Mouse (Mus musculus) thymus, adult 2 months (tissue): ENCODE results near the gene Xirp2. TPM values are rescaled to one million over a fixed set of nuclear protein-coding genes. Genes with fewer than 3 reads are reported as not detected.
"Not testable (repeated sequence)": the region's sequence is repeated elsewhere in the genome, so short reads cannot be mapped to it uniquely, and the experiment has no call there.

ENCODE experiments used
- DNase-seq: peaks from one replicate; pipeline ENCODE4 v3.0.0; 2021
- H3K27ac ChIP-seq: fragments of 200-500 bp; 2 replicates; pipeline ENCODE4 v1.5.1; 2012; ENCODE audit warnings: low read length, control low read depth; ENCODE audit not compliant: control insufficient read depth, insufficient read depth
- H3K27me3 ChIP-seq: fragments of 200-500 bp; 2 replicates; pipeline ENCODE4 v1.6.1; 2012; ENCODE audit warnings: mild to moderate bottlenecking, low read length, moderate library complexity, mixed read lengths; ENCODE audit not compliant: control insufficient read depth, insufficient read depth
- H3K36me3 ChIP-seq: fragments of 200-500 bp; 2 replicates; pipeline ENCODE4 v1.6.1; 2012; ENCODE audit warnings: mild to moderate bottlenecking, low read length, moderate library complexity; ENCODE audit not compliant: control insufficient read depth, insufficient read depth
- H3K4me1 ChIP-seq: fragments of 200-500 bp; replicated peaks from 2 replicates; pipeline ENCODE4 v1.6.1; 2012; ENCODE audit warnings: low read length; ENCODE audit not compliant: control insufficient read depth, insufficient read depth
- H3K4me3 ChIP-seq: fragments of 200-500 bp; 2 replicates; pipeline ENCODE4 v1.5.1; 2012; ENCODE audit warnings: mild to moderate bottlenecking, low read length, control low read depth, moderate library complexity; ENCODE audit not compliant: control insufficient read depth, insufficient read depth
- CTCF ChIP-seq: fragments of 200-500 bp; IDR thresholded peaks from 2 replicates; pipeline ENCODE4 v1.5.1; 2012; ENCODE audit warnings: mild to moderate bottlenecking, control low read depth, low read length, moderate library complexity, borderline replicate concordance; ENCODE audit not compliant: control insufficient read depth, poor library complexity, insufficient read depth; ENCODE audit errors: extremely low read depth
- POLR2A ChIP-seq: fragments of 200-500 bp; IDR thresholded peaks from 2 replicates; pipeline ENCODE4 v1.6.1; 2012; ENCODE audit warnings: mild to moderate bottlenecking, low read length, control low read depth, moderate library complexity; ENCODE audit not compliant: control insufficient read depth, poor library complexity, insufficient read depth; ENCODE audit errors: extremely low read depth
- WGBS: fragments of 180-500 bp; shearing (Covaris S2); methylation state at CpG from one replicate; pipeline ENCODE4 v1.1.7; 2018; 5-methylcytosine and 5-hydroxymethylcytosine counted together
- polyA plus RNA-seq: library from polyadenylated mRNA; depleted of rRNA; stranded (reverse); fragments of >200 nt; gene quantifications from 2 replicates; pipeline ENCODE4 v1.2.3, GENCODE M21; 2012

The Xirp2 gene
- polyA plus RNA-seq, 1 experiment = 0.20 TPM

DNA sequence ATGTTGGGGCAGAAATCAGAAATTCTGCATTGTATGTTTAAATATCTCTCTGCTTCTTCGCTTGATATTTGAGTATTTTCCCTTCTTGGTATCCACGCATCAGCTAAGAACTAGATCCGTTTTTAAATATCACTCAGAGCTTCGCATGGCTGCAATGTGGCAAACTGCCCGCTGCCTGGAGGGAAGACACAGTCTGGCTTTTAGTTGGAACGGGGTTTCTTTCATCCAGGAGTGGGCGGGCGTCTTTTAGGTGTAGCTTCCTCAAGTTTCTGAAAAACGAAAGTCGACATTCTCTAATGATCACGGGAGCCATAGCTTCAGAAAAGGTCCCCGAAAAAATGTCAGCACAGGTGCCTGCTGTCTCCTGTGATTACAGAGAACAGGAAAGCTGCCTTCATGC is 1.4 kb downstream of the Xirp2 start:
- H3K36me3 ChIP-seq = no peaks in the 10 kb centered on the region
- no peak for DNase-seq
- 77% methylated on average over 12 of the region's 12 CpGs for WGBS
- H3K4me3 ChIP-seq = no peak overlapping the region
- H3K27me3 ChIP-seq = no peaks in the 10 kb centered on the region
- H3K27ac ChIP-seq = no peak overlapping the region
- no peaks in the 10 kb centered on the region for H3K4me1 ChIP-seq
- TF ChIP-seq POLR2A (no peak), CTCF (no peak)

GRCm38 (mm10) chr2:67460857-67461256 is 15.1 kb downstream of the Xirp2 start:
- 80% methylated on average over 3 of the region's 3 CpGs for WGBS

GRCm38 (mm10) chr2:67467036-67467435 is 21.2 kb downstream of the Xirp2 start:
- Histone ChIP-seq H3K4me3 (no peak overlapping the region), H3K27me3 (no peaks in the 10 kb centered on the region), H3K36me3 (no peaks in the 10 kb centered on the region), H3K27ac (no peak overlapping the region), H3K4me1 (no peaks in the 10 kb centered on the region)
- WGBS = 86% methylated on average over 7 of the region's 7 CpGs
- DNase-seq = no peak
- TF ChIP-seq POLR2A = no peak
- no peak for TF ChIP-seq CTCF

More at GRCm38 (mm10) chr2:67460857-67461256, 15.1 kb downstream of the Xirp2 start:
- no peak for TF ChIP-seq CTCF
- TF ChIP-seq POLR2A = no peak
- no peak overlapping the region for H3K4me3 ChIP-seq
- H3K27me3 ChIP-seq = no peaks in the 10 kb centered on the region
- DNase-seq = no peak
- H3K4me1 ChIP-seq = no peaks in the 10 kb centered on the region
- no peaks in the 10 kb centered on the region for H3K36me3 ChIP-seq
- no peak overlapping the region for H3K27ac ChIP-seq

- H3K4me3 ChIP-seq, H3K4me1 ChIP-seq, H3K36me3 ChIP-seq, H3K27me3 ChIP-seq, H3K27ac ChIP-seq, DNase-seq: not testable (repeated sequence)
- WGBS = 67% methylated on average over 5 of the region's 5 CpGs
Observed at GRCm38 (mm10) chr2:67470030-67470429, 24.2 kb downstream of the Xirp2 start.

DNA sequence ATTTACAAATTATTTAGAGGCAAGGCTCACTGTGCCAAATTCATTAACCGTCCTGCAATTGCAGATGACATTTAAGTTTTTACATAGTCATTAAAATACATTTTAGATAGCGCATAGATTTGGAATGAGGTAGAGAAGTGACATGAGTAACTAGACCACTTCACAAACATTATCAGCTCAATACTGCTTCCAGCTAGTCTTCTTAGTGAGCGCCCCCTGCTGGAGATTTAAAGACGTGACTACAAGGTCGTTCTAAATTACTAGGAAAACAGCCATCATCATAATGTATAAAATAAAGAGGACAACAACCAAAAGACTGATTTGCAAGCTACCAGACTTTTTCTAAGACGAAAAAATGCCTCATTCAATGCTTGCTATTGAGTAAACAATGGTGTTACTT is 32.0 kb downstream of the Xirp2 start:
- Histone ChIP-seq H3K36me3 (no peaks in the 10 kb centered on the region), H3K27me3 (no peaks in the 10 kb centered on the region), H3K27ac (no peak overlapping the region), H3K4me3 (no peak overlapping the region), H3K4me1 (no peaks in the 10 kb centered on the region)
- TF ChIP-seq CTCF = no peak
- TF ChIP-seq POLR2A = no peak
- DNase-seq = no peak
- whole genome bisulfite sequencing = 17% methylated on average over 6 of the region's 6 CpGs

DNA sequence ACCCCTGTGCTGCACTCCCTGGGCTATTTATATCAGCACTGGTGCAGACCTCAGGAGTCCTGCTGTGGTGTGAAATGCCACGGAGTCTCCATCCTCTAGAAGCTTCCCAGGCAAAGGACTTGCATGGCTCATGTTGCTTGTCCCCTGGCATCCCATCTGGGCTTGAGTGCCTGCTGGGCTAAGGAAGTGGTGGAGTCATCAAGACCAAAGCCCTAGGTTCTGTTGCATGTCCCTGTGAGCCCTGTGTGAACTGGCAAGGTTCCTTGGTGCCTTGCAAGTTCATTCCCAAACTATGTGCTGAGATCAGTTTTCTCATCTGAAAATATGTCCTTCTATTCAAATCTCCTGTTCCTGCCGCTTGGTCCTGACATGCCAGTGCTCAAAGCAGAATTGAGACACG is 35.2 kb downstream of the Xirp2 start:
- no peak for TF ChIP-seq POLR2A
- no peak for TF ChIP-seq CTCF
- no peak overlapping the region for H3K4me3 ChIP-seq
- no peaks in the 10 kb centered on the region for H3K4me1 ChIP-seq
- no peaks in the 10 kb centered on the region for H3K36me3 ChIP-seq
- WGBS = 76% methylated on average over 3 of the region's 3 CpGs
- no peaks in the 10 kb centered on the region for H3K27me3 ChIP-seq
- DNase-seq = no peak
- no peak overlapping the region for H3K27ac ChIP-seq

DNA sequence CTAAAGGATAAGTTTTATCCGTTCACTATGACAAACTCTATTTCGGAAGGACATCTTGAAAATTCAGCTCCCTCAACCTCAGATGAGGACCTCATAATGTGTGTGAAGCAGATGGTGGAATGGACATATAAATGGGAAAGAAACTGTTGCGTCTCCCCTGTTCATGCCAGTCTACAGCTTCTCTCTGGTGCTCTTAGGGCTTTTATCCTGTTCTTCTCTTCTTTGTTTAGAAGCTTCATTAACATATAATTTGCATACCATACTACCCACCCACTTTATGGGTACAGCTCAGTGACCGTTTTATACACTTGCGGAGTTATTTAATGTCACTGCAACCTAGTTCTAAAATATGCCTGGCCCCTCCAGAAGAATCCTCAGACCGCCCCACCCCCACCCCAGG is 40.9 kb downstream of the Xirp2 start:
- H3K4me3 ChIP-seq = no peak overlapping the region
- WGBS = 94% methylated on average over 6 of the region's 6 CpGs
- no peaks in the 10 kb centered on the region for H3K36me3 ChIP-seq
- DNase-seq = no peak
- no peaks in the 10 kb centered on the region for H3K4me1 ChIP-seq
- TF ChIP-seq CTCF = no peak
- no peak for TF ChIP-seq POLR2A
- no peak overlapping the region for H3K27ac ChIP-seq
- no peaks in the 10 kb centered on the region for H3K27me3 ChIP-seq
